Mouse (Mus musculus): ENCODE data around the gene Capn8.

Gene Capn8

GRCm38 (mm10) chr1:182564408-182565120, at the start of gene Capn8:
Capn8 (plus strand) TSS chr1:182565007.
- DNase-seq (ENCODE audit: low spot score), result no peak

GRCm38 (mm10) chr1:182516758-182517676, 47.8 kb upstream of the Capn8 start, which contains the start of gene Capn2:
Capn2 (minus strand) TSS chr1:182517608.
- DNase-seq (ENCODE audit: low spot score), result peak; percentile 80

DNA sequence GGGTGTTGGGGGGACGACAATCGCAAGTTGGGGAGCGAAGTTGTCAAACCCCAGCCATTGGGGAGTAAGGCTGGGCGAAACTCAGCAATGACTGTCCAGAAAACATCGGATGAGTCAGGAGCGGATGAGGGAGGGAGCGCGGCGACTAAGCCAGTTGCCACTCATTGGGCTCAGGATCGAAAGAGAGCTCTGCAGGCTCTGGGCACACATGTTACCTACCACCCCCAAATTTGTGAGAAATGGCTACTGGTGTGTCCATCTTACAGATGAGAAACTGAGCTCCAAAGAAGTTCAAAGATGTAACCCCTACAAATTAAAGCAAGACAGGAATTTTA, 47.2 kb upstream of the Capn8 start:
- DNase-seq (ENCODE audit: low spot score), result no peak

DNA sequence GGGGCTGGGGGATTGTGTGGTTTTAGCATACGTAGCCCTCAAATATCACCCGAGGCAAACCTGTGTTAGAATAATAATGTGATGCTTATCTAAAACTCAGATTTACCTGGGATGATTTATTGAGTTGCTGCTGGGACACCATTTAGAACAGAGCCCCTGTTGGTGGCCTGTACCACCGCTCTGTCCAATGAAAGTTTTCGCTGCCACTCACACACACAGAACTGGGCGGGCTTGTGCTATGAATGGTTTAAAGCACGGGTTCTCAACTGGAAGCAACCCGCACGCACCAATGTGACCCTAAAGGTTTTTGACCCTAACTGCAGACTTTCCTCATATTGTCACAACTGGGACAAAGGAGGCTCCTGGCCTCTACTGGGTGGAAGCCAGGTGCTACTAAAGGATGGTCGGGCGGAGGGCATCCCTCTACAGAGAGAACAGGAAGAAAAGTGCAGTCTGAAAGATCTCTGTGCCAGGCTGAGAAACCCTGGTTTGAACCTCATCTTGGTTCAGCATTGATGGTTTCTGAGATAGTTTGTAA, 46.6 kb upstream of the Capn8 start:
- no peak for DNase-seq (ENCODE audit: low spot score)

DNA sequence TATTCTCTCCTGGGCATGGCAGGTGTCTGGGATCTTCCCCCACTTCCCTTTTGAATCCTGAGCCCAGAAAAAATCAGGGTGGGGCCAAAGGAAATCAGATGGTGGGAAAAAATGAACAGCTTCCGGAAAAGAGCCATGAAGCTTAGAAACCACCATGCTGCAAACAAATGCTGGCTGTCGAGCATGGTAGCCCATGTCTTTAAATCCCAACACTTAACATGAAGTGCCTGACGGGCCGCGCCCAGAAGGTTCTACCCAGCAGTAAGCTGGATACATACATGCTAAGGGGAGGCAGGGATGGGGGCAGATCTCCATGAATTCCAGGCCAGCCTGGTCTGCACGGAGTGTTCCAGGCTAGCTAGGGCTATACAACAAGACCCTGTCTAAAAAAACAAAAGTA, 46.0 kb upstream of the Capn8 start:
- no peak for DNase-seq (ENCODE audit: low spot score)

- no peak for DNase-seq (ENCODE audit: low spot score)
These were observed 45.5 kb upstream of the Capn8 start for GRCm38 (mm10) chr1:182519341-182519740.

GRCm38 (mm10) chr1:182520091-182520937, 44.5 kb upstream of the Capn8 start:
- peak; percentile 19 for DNase-seq (ENCODE audit: low spot score)

GRCm38 (mm10) chr1:182520938-182521500, 43.8 kb upstream of the Capn8 start:
- no peak for DNase-seq (ENCODE audit: low spot score)

DNA sequence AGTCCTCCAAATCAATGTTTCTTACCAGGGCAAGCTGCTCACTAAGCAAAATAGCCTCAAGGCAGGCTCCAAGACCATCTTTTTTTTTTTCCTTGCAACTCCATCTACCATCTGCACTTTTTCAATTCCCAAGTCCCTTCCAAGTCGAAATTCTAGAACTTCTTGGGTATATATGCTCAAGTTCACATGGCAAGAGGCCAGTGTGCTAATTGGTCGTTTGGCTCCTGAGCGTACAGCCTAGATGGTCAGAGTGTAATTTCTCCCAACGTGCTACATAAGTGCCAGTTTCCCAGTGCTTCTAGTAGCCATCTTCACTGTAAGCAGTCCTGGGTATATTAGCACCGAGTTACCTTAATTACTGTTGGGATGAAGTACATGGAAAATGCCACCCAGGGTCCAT, 41.8 kb upstream of the Capn8 start:
- no peak for DNase-seq (ENCODE audit: low spot score)

DNA sequence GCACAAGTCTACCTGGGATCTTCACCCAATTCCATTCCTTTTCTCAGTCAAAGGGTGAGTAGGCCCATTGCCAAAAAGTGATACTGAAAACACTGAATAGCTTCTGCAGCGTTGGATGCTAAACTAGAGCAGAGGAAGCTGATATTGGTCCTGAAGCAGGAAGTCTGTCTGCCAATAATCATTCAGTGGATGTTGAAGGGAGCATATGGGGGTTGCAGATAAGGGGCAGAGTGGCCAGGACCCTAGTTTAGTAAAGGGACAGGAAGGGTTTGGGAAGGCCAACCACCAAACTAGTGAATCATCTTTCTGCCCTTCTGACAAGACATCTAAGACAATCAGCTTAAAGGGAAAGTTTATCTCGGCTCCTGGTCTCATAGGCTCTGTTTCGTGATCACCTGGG, 41.1 kb upstream of the Capn8 start:
- DNase-seq (ENCODE audit: low spot score), result no peak

GRCm38 (mm10) chr1:182525601-182526000, 39.2 kb upstream of the Capn8 start:
- DNase-seq (ENCODE audit: low spot score), result no peak

DNA sequence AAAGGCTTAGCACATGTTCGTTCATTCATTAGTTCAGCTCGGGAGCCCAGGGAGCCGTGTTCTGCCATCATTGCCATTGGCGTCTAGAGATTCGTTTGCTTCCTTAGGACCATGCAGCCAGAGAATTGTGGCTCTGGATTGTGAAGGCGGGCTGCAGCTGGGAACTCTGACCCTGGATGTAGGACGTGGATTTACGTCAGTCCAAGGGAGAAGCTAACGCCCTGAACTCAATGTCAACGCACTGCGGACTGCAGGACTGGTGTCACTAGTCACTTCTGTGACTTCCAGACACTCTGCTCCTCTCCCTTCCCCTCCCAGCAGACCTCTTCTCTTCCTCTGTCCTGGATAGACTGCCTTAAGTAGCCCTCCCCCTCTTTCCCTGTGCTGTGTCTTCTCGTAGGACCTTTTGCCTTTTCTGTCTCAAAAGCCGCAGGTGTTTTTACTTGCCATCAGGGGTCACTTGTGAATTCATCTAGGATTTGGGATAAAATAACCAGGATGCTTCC, 37.5 kb upstream of the Capn8 start:
- DNase-seq (ENCODE audit: low spot score), result no peak

DNA sequence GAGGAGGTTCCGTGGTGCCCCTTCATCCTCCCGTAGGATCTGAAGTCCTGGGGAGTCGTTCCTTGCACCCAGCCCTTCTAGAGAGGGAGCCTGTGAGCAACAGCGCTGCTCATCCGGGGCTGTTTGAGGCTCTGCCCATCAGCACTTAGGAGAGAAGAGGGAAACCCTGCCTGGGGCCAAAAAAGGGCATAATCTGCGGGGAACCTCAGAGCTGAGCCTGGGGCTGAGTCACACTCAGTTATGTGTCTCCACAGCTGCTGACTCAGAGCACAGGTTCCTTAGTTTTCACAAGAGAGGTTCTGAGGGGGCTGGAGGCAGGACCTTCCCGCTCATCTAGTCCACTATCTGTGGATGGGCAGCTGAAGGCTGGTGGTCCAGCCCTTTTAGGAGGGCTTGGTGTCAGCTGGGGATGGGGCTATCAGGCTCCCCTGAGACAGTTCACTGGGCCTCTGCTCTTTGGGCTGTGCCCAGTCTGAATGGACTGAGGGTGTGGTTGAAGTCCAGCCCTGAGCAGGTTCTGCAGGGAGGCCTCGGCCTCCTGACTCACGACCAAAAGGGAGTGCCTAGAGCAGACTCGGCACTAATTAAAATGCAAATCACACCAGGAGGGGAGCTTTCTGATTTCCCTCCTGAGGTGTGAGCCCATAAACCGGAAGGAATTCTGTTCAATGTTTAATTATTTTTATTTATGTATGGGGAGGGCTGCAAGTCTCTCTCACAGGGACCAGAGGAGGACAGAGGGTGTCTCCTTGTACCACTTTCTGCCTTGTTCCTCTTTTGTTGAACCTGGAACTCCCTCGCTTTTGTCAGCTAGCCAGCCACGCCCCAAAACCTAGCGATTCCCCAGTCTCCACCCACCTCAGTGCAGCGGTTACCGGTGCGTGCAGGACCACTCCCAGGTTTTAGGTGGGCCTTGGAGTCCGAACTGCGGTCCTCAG, 36.6 kb upstream of the Capn8 start:
- peak; percentile 30 for DNase-seq (ENCODE audit: low spot score)

GRCm38 (mm10) chr1:182533583-182533982, 31.2 kb upstream of the Capn8 start:
- DNase-seq (ENCODE audit: low spot score), result no peak

GRCm38 (mm10) chr1:182535080-182535481, 29.7 kb upstream of the Capn8 start:
- DNase-seq (ENCODE audit: low spot score), result no peak

GRCm38 (mm10) chr1:182539023-182539940, 25.5 kb upstream of the Capn8 start:
- peak; percentile 94 for DNase-seq (ENCODE audit: low spot score)

DNA sequence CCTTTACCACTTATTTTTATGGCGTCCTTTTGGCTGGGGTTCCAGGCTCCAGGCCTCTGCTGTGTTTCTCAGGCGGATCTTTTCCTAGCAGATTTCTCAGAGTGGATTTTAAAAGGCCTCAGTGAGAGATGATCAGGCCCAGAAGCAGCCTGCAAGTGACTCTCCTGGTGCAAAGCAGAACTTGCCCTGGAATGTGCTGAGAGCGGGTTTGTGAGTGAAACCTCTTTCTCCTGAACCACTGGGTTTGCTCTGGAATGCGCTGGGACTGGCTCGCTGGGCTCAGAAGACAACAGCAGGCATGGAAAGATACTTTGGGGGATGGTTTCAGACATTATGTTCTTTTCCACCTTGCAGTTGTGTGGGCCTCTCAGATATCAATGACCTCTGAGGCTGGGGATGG, 22.7 kb upstream of the Capn8 start:
- no peak for DNase-seq (ENCODE audit: low spot score)

- no peak for DNase-seq (ENCODE audit: low spot score)
These were observed 21.7 kb upstream of the Capn8 start for GRCm38 (mm10) chr1:182543136-182543535.

- DNase-seq (ENCODE audit: low spot score), result no peak
These were observed 20.9 kb upstream of the Capn8 start for GRCm38 (mm10) chr1:182543906-182544305.
